Mouse (Mus musculus) small intestine, adult 2 months (tissue): ENCODE results near the gene Cdh23.

Experiments
- CTCF ChIP-seq: fragments of 200-500 bp; IDR thresholded peaks from 2 replicates; pipeline ENCODE4 v1.5.1; 2012; ENCODE audit warnings: low read depth, mild to moderate bottlenecking, control low read depth, inconsistent platforms, low read length, moderate library complexity, mixed read lengths; ENCODE audit not compliant: insufficient replicate concordance, insufficient read length; ENCODE audit errors: extremely low read depth
- POLR2A ChIP-seq: fragments of 200-500 bp; IDR thresholded peaks from 2 replicates; pipeline ENCODE4 v1.6.1; 2012; ENCODE audit warnings: low read depth, mild to moderate bottlenecking, control low read depth, inconsistent platforms, low read length, moderate library complexity

GRCm38 (mm10) chr10:60284676-60285111, 411.6 kb downstream of the Cdh23 start:
- TF ChIP-seq POLR2A (no peak), CTCF (no peak)
